Mouse (Mus musculus) ES-E14 (cell line): ENCODE measurements at regions not wholly inside any gene's neighbourhood (a gene's known extent, or its start where the extent isn't known, plus 50 kb on each side); places are given as distances from the start of the nearest gene placed in this dataset.

ENCODE experiments used
- DNase-seq: peaks from one replicate; pipeline ENCODE4 v3.0.0-alpha.2; 2013; ENCODE audit warnings: low read depth, low spot score
- H3K27ac ChIP-seq: 2 replicates; pipeline ENCODE4 v1.5.1; 2012; ENCODE audit warnings: low read depth, mild to moderate bottlenecking, low read length, moderate library complexity, mixed read lengths; ENCODE audit not compliant: poor library complexity, insufficient read depth, severe bottlenecking
- H3K36me3 ChIP-seq: 2 replicates; pipeline ENCODE4 v1.6.1; 2012; ENCODE audit warnings: mild to moderate bottlenecking, low read length, moderate library complexity, mixed read lengths; ENCODE audit not compliant: control insufficient read depth, poor library complexity, insufficient read depth, severe bottlenecking
- H3K4me1 ChIP-seq, 2 experiments: fragments of 150-350 bp in 1 of 2; sonication (generic) in 1 of 2; 2 replicates each; pipeline ENCODE4 v1.6.1; 2012; ENCODE audit warnings: low read length in 2 of 2, mild to moderate bottlenecking in 1 of 2, mixed read lengths in 1 of 2; ENCODE audit not compliant: control insufficient read depth in 2 of 2, insufficient read depth in 2 of 2, poor library complexity in 1 of 2
- H3K4me3 ChIP-seq, 2 experiments: fragments of 150-350 bp in 1 of 2; sonication (generic) in 1 of 2; 2 replicates each; pipeline ENCODE4 v1.5.1; 2012; ENCODE audit warnings: low read length in 2 of 2, low read depth in 1 of 2, mild to moderate bottlenecking in 1 of 2, mixed read lengths in 1 of 2; ENCODE audit not compliant: insufficient read depth in 1 of 2, poor library complexity in 1 of 2, severe bottlenecking in 1 of 2
- H3K9ac ChIP-seq: 2 replicates; pipeline ENCODE4 v1.6.1; 2012; ENCODE audit warnings: low read depth, mild to moderate bottlenecking, low read length, mixed read lengths; ENCODE audit not compliant: poor library complexity, insufficient read depth, severe bottlenecking
- H3K9me3 ChIP-seq: fragments of 150-350 bp; sonication (generic); 2 replicates; pipeline ENCODE4 v1.6.1; 2012; ENCODE audit warnings: low read depth, mild to moderate bottlenecking, low read length; ENCODE audit not compliant: control insufficient read depth, insufficient read depth
- CHD2 ChIP-seq: IDR thresholded peaks from 2 replicates; pipeline ENCODE4 v1.6.1; 2014; ENCODE audit warnings: mild to moderate bottlenecking, low read depth, low read length, inconsistent platforms
- HCFC1 ChIP-seq: IDR thresholded peaks from 2 replicates; pipeline ENCODE4 v1.6.1; 2012; ENCODE audit warnings: low read length, inconsistent platforms, borderline replicate concordance; ENCODE audit not compliant: insufficient read depth
- MAFK ChIP-seq: IDR thresholded peaks from 2 replicates; pipeline ENCODE4 v1.6.1; 2014; ENCODE audit warnings: mild to moderate bottlenecking, low read depth, low read length, inconsistent platforms; ENCODE audit not compliant: insufficient read depth
- ZC3H11A ChIP-seq: IDR thresholded peaks from 2 replicates; pipeline ENCODE4 v1.6.1; 2012; ENCODE audit warnings: low read depth, mild to moderate bottlenecking, inconsistent platforms, low read length, borderline replicate concordance
- ZNF384 ChIP-seq: IDR thresholded peaks from 2 replicates; pipeline ENCODE4 v1.6.1; 2012; ENCODE audit warnings: low read depth, low read length, inconsistent platforms
- in situ Hi-C, 2 experiments: fragments of 600-800 bp; cut with MboI; formaldehyde crosslinking; loops; one replicate each; pipeline ENCODE4 v1.15.1; 2025; ENCODE audit warnings: low sequenced_read_pairs in 2 of 2, inconsistent platforms in 1 of 2; ENCODE audit not compliant: unreplicated experiment in 2 of 2

- in situ Hi-C loops = no loop called here
- H3K9me3 ChIP-seq = no peaks in the 10 kb centered on the region
- no peak overlapping the region for H3K4me3 ChIP-seq
- no peaks in the 10 kb centered on the region for H3K4me1 ChIP-seq
- H3K27ac ChIP-seq = no peak overlapping the region
- H3K9ac ChIP-seq = no peak overlapping the region
- DNase-seq = no peak
- no peaks in the 10 kb centered on the region for H3K36me3 ChIP-seq
- no peak for TF ChIP-seq CHD2
- TF ChIP-seq HCFC1 = no peak
- no peak for TF ChIP-seq ZNF384
- no peak for TF ChIP-seq ZC3H11A
- no peak for TF ChIP-seq MAFK
These were observed 398.3 kb downstream of the Gm4340 start for GRCm38 (mm10) chr10:104592009-104592603.

DNA sequence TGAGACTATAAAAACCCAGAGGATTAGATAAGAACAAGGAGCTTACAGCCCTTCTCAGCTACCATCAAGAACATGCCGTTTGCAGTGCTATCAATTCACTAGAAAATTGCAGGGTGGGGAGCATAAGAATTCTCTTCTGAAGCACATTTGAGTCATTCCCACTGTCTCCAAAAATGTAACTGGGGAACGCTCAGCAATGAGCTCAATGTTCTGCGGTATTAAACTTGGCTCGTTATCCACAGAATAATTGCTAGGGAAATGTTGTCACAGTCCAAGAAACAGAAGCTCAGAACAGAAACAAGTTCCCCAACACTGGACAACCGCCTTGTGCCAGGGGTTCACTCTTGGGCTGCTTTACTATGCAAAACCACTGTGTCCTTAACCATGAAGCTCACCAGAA lies 402.1 kb downstream of the Gm4340 start:
- no peaks in the 10 kb centered on the region for H3K9me3 ChIP-seq
- no peak for TF ChIP-seq ZNF384
- no peak overlapping the region for H3K4me3 ChIP-seq
- H3K9ac ChIP-seq = no peak overlapping the region
- no peaks in the 10 kb centered on the region for H3K4me1 ChIP-seq
- in situ Hi-C loops = no loop called here
- H3K36me3 ChIP-seq = no peaks in the 10 kb centered on the region
- no peak for DNase-seq
- no peak overlapping the region for H3K27ac ChIP-seq

DNA sequence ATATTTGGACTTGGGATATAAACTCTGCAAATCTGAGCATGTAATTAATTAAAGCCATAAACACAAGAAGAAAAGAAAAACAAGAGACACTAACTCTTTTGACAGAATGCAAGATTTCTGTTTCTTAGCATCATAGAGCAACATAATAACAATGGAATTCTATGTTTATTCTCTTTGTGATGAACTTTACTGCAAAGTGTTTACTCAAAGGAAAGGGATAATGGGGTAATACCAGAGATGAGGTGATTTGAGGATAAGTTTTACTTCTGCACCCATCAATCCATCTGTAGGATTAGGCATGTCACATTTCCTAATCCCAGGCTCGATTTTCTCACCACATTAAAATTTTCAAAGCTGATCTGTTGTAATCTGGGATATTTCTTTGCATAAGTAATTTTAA lies 433.8 kb downstream of the Gm4340 start:
- H3K9me3 ChIP-seq = no peaks in the 10 kb centered on the region
- in situ Hi-C loops = no loop called here
- H3K27ac ChIP-seq = no peak overlapping the region
- no peaks in the 10 kb centered on the region for H3K4me1 ChIP-seq
- DNase-seq = no peak
- no peaks in the 10 kb centered on the region for H3K36me3 ChIP-seq
- TF ChIP-seq ZNF384 (no peak), MAFK (no peak), HCFC1 (no peak), ZC3H11A (no peak), CHD2 (no peak)
- no peak overlapping the region for H3K4me3 ChIP-seq
- no peak overlapping the region for H3K9ac ChIP-seq

- in situ Hi-C loops = no loop called here
These were observed 457.2 kb downstream of the Gm4340 start for GRCm38 (mm10) chr10:104651020-104651419.

GRCm38 (mm10) chr10:104660298-104660697 lies 466.5 kb downstream of the Gm4340 start:
- Histone ChIP-seq H3K9ac (no peak overlapping the region), H3K4me1 (no peaks in the 10 kb centered on the region), H3K4me3 (no peak overlapping the region), H3K27ac (no peak overlapping the region), H3K9me3 (no peaks in the 10 kb centered on the region), H3K36me3 (no peaks in the 10 kb centered on the region)
- TF ChIP-seq ZC3H11A (no peak), ZNF384 (no peak), MAFK (no peak), CHD2 (no peak), HCFC1 (no peak)
- in situ Hi-C loops = no loop called here
- DNase-seq = no peak

More at GRCm38 (mm10) chr10:104651020-104651419, 457.2 kb downstream of the Gm4340 start:
- Histone ChIP-seq H3K9me3 (no peaks in the 10 kb centered on the region), H3K9ac (no peak overlapping the region), H3K27ac (no peak overlapping the region), H3K36me3 (no peaks in the 10 kb centered on the region), H3K4me1 (no peaks in the 10 kb centered on the region), H3K4me3 (no peak overlapping the region)
- TF ChIP-seq ZC3H11A (no peak), HCFC1 (no peak), ZNF384 (no peak), MAFK (no peak), CHD2 (no peak)
- peak; percentile 27 for DNase-seq
